Mouse (Mus musculus) thymus, adult 2 months (tissue): ENCODE data around the gene Ghr. TPM values are rescaled to one million over a fixed set of nuclear protein-coding genes. Genes with fewer than 3 reads are reported as not detected.

ENCODE experiments used
- DNase-seq: peaks from one replicate; pipeline ENCODE4 v3.0.0; 2021
- H3K27ac ChIP-seq: fragments of 200-500 bp; 2 replicates; pipeline ENCODE4 v1.5.1; 2012; ENCODE audit warnings: low read length, control low read depth; ENCODE audit not compliant: control insufficient read depth, insufficient read depth
- H3K27me3 ChIP-seq: fragments of 200-500 bp; 2 replicates; pipeline ENCODE4 v1.6.1; 2012; ENCODE audit warnings: mild to moderate bottlenecking, low read length, moderate library complexity, mixed read lengths; ENCODE audit not compliant: control insufficient read depth, insufficient read depth
- H3K36me3 ChIP-seq: fragments of 200-500 bp; 2 replicates; pipeline ENCODE4 v1.6.1; 2012; ENCODE audit warnings: mild to moderate bottlenecking, low read length, moderate library complexity; ENCODE audit not compliant: control insufficient read depth, insufficient read depth
- H3K4me1 ChIP-seq: fragments of 200-500 bp; replicated peaks from 2 replicates; pipeline ENCODE4 v1.6.1; 2012; ENCODE audit warnings: low read length; ENCODE audit not compliant: control insufficient read depth, insufficient read depth
- H3K4me3 ChIP-seq: fragments of 200-500 bp; 2 replicates; pipeline ENCODE4 v1.5.1; 2012; ENCODE audit warnings: mild to moderate bottlenecking, low read length, control low read depth, moderate library complexity; ENCODE audit not compliant: control insufficient read depth, insufficient read depth
- CTCF ChIP-seq: fragments of 200-500 bp; IDR thresholded peaks from 2 replicates; pipeline ENCODE4 v1.5.1; 2012; ENCODE audit warnings: mild to moderate bottlenecking, control low read depth, low read length, moderate library complexity, borderline replicate concordance; ENCODE audit not compliant: control insufficient read depth, poor library complexity, insufficient read depth; ENCODE audit errors: extremely low read depth
- POLR2A ChIP-seq: fragments of 200-500 bp; IDR thresholded peaks from 2 replicates; pipeline ENCODE4 v1.6.1; 2012; ENCODE audit warnings: mild to moderate bottlenecking, low read length, control low read depth, moderate library complexity; ENCODE audit not compliant: control insufficient read depth, poor library complexity, insufficient read depth; ENCODE audit errors: extremely low read depth
- WGBS: fragments of 180-500 bp; shearing (Covaris S2); methylation state at CpG from one replicate; pipeline ENCODE4 v1.1.7; 2018; 5-methylcytosine and 5-hydroxymethylcytosine counted together
- polyA plus RNA-seq: library from polyadenylated mRNA; depleted of rRNA; stranded (reverse); fragments of >200 nt; gene quantifications from 2 replicates; pipeline ENCODE4 v1.2.3, GENCODE M21; 2012

Ghr gene
- polyA plus RNA-seq, 1 experiment: 7.3 TPM

- no peak for TF ChIP-seq CTCF
- no peak for TF ChIP-seq POLR2A
- Histone ChIP-seq H3K4me3 (no peak overlapping the region), H3K4me1 (no peaks in the 10 kb centered on the region), H3K36me3 (no peaks in the 10 kb centered on the region), H3K27ac (no peak overlapping the region), H3K27me3 (no peaks in the 10 kb centered on the region)
- no peak for DNase-seq
Observed at GRCm38 (mm10) chr15:3489180-3489579, 94.1 kb downstream of the Ghr start.

DNA sequence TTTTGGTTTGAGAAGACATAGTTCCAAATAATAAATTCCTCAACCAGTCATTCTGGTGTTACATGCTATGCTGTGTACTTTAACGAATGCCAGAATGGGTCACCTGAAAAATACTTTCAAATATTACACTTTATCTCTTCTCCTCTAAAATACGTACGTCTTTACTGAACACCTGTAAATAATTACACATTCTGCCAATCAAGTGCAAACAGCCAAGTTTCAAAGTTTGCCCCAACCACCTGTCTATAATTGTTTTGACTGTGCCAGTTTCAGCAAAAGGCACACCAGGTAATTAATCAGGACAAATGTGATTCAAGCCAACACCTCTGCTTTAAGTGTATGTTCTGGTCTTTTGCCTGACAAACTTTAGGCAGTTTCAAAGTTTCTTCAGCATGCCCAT, 94.7 kb downstream of the Ghr start:
- WGBS: 95% methylated on average over 3 of the region's 3 CpGs
- TF ChIP-seq POLR2A: no peak
- TF ChIP-seq CTCF: no peak
- Histone ChIP-seq H3K36me3 (no peaks in the 10 kb centered on the region), H3K27me3 (no peaks in the 10 kb centered on the region), H3K4me3 (no peak overlapping the region), H3K27ac (no peak overlapping the region), H3K4me1 (no peaks in the 10 kb centered on the region)
- no peak for DNase-seq

- H3K4me3 ChIP-seq: no peak overlapping the region
- H3K4me1 ChIP-seq: no peaks in the 10 kb centered on the region
- WGBS: 90% methylated on average over 5 of the region's 5 CpGs
- DNase-seq: no peak
- no peaks in the 10 kb centered on the region for H3K36me3 ChIP-seq
- no peak for TF ChIP-seq POLR2A
- no peak for TF ChIP-seq CTCF
- H3K27me3 ChIP-seq: no peaks in the 10 kb centered on the region
- no peak overlapping the region for H3K27ac ChIP-seq
Observed at GRCm38 (mm10) chr15:3486691-3487090, 96.6 kb downstream of the Ghr start.

DNA sequence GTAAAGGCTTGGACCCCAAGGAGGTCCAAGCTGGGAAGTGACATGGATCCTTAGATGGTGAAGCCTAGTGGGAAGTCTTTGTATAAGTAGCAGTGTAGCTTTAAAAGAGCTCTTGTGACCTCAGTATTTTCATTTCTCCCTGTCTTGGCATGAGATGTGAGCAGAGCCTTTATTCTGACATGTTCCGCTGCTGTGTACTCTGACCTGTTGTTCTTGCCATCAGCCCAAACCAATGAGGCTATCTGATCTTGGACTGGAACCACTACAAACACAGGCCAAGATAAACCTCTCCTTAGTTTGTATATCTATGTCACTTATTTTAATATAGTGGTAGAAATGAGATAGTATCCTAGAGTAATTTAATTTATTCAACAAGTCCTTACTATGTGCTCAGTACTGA, 97.9 kb downstream of the Ghr start:
- WGBS: 97% methylated on average over 1 of the region's 1 CpGs
- no peaks in the 10 kb centered on the region for H3K4me1 ChIP-seq

GRCm38 (mm10) chr15:3483451-3483850, 99.8 kb downstream of the Ghr start:
- Histone ChIP-seq H3K27ac (no peak overlapping the region), H3K4me1 (no peaks in the 10 kb centered on the region), H3K36me3 (no peaks in the 10 kb centered on the region), H3K4me3 (no peak overlapping the region), H3K27me3 (no peaks in the 10 kb centered on the region)
- TF ChIP-seq POLR2A (no peak), CTCF (no peak)
- 83% methylated on average over 3 of the region's 3 CpGs for WGBS
- DNase-seq: no peak

More for the DNA sequence above, 97.9 kb downstream of the Ghr start:
- H3K27ac ChIP-seq: no peak overlapping the region
- TF ChIP-seq POLR2A: no peak
- TF ChIP-seq CTCF: no peak
- no peak overlapping the region for H3K4me3 ChIP-seq
- H3K36me3 ChIP-seq: no peaks in the 10 kb centered on the region
- no peak for DNase-seq
- H3K27me3 ChIP-seq: no peaks in the 10 kb centered on the region

DNA sequence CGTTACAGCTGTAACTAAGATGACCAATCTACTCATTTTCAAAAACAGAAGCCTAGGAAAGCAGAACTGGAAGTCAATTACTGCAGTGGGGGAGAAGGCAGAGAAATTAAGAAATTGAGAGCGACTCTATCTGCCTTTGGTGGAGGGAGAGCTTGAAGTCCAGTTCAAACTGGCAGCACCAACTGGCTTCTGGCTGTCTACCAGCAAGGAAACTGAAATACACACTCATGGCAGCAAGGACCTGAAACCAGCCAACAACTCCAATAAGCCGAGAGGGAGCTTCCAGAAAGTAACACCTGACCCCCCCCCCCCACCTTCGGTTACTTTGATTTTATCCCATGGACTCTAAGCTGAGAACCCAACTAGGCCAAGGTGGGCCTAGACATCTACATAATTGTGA, 114.1 kb downstream of the Ghr start:
- WGBS: 94% methylated on average over 4 of the region's 4 CpGs
- Histone ChIP-seq H3K36me3 (no peaks in the 10 kb centered on the region), H3K27me3 (no peaks in the 10 kb centered on the region), H3K4me3 (no peak overlapping the region), H3K27ac (no peak overlapping the region), H3K4me1 (no peaks in the 10 kb centered on the region)
- no peak for DNase-seq
- TF ChIP-seq CTCF: no peak
- TF ChIP-seq POLR2A: no peak

- DNase-seq: no peak
- TF ChIP-seq CTCF (no peak), POLR2A (no peak)
- Histone ChIP-seq H3K4me1 (no peaks in the 10 kb centered on the region), H3K27ac (no peak overlapping the region), H3K4me3 (no peak overlapping the region), H3K36me3 (no peaks in the 10 kb centered on the region), H3K27me3 (no peaks in the 10 kb centered on the region)
- 94% methylated on average over 4 of the region's 4 CpGs for WGBS
Observed at GRCm38 (mm10) chr15:3466608-3467007, 116.7 kb downstream of the Ghr start.
